Mouse (Mus musculus) kidney, adult 2 months (tissue): ENCODE results near the gene Clec12a.
"Not testable (repeated sequence)": the region's sequence is repeated elsewhere in the genome, so short reads cannot be mapped to it uniquely, and the experiment has no call there.

Experiments used
- CTCF ChIP-seq: fragments of 200-500 bp; conservative IDR thresholded peaks from 2 replicates; pipeline ENCODE4 v1.5.1; 2011; ENCODE audit warnings: low read depth, mild to moderate bottlenecking, control low read depth, low read length, moderate library complexity, mixed read lengths; ENCODE audit not compliant: insufficient read depth, insufficient read length
- POLR2A ChIP-seq: fragments of 200-500 bp; IDR thresholded peaks from one replicate; pipeline ENCODE4 v1.6.1; 2011; ENCODE audit warnings: low read depth, low read length, control low read depth

GRCm38 (mm10) chr6:129342391-129342790, at the start of gene Clec12a:
- TF ChIP-seq POLR2A, CTCF: not testable (repeated sequence)
